Mouse (Mus musculus): ENCODE measurements around the gene Rgmb.

- no peak for TF ChIP-seq CTCF (IDR thresholded peaks at IDR 0.05; ENCODE audit: borderline replicate concordance, extremely low read depth, insufficient read depth, insufficient read length)
- TF ChIP-seq POLR2A (IDR thresholded peaks at IDR 0.05; ENCODE audit: borderline replicate concordance, extremely low read depth, insufficient read depth, insufficient read length, poor library complexity, severe bottlenecking): no peak
Observed at GRCm38 (mm10) chr17:15826928-15827327, 3.9 kb downstream of the Rgmb start.
